Mouse (Mus musculus) 3T3-L1 (cell line): Measurements from ENCODE around the gene Nav3.
A peak's percentile ranks its signal among the peaks of the same experiment; 100 is the strongest.

Experiments
- DNase-seq: peaks from one replicate; pipeline ENCODE4 v3.0.0-alpha.2; 2015; ENCODE audit warnings: low read depth, low spot score

Nav3 gene

GRCm38 (mm10) chr10:109690564-109690963 lies 765.4 kb downstream of the Nav3 start:
- no peak for DNase-seq

DNA sequence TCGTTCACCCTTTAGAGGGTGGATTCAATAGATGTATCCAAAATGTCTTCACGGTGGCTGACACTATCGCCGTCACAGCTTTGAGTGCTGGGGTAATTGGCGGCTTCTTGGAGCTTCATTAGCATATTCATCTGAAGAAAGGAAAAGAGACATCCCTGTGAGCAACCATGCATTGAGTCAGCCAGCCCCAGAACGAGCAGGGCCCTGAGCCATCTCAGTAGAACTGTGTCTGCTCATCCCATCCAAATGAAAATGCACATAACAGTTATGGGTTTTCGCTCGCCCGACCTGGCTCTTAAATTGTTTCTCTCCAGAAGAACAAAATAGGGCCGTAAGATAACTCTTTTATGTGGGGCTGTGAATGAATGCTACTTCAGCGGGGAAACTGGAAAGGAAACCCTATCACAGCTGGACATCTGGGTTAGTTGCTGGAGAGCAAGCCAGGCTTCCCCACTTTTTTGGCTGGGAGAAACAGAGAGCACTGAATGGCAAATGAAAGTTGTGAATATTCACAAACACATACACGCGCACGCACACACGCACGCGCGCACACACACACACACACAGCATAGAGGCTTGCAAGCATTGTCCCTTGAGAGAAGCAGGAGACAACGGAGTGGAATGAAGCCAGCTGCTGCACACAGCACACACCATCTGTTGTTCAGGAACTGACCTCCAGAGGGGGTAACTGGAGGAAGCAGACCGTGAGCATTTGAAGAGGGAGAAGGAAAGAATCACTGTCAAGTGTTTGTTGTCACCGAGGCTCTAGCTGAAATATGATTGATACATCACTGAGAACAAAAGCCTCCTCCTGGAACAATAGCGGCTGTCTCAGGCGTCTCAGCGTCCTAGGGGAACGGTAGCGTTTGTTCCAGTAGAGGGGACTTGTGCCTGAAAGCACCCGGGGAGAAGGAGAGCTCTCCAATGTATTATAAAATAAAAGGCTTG lies 771.6 kb downstream of the Nav3 start:
- DNase-seq: no peak

- DNase-seq: no peak
Measured at GRCm38 (mm10) chr10:109672896-109673295, 783.1 kb downstream of the Nav3 start.

DNA sequence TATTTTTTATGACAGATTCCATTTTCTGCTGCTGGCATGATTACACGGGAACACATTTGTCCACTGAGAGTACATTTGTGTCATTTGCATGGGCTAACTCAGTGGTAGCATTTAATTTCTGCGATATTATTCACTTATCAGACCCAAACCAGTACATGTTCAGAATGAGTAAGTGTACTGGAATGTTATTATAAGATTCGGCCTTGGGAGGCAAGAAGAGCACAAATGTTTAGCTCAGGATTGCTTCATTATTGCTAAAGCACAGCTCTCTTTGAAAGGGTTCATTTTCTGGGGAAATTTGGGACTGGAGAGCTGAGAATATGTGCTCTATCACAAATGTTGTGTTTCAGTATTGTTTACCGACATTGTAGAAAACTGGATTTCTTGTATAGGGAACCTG lies 788.6 kb downstream of the Nav3 start:
- peak; percentile 72 for DNase-seq

DNA sequence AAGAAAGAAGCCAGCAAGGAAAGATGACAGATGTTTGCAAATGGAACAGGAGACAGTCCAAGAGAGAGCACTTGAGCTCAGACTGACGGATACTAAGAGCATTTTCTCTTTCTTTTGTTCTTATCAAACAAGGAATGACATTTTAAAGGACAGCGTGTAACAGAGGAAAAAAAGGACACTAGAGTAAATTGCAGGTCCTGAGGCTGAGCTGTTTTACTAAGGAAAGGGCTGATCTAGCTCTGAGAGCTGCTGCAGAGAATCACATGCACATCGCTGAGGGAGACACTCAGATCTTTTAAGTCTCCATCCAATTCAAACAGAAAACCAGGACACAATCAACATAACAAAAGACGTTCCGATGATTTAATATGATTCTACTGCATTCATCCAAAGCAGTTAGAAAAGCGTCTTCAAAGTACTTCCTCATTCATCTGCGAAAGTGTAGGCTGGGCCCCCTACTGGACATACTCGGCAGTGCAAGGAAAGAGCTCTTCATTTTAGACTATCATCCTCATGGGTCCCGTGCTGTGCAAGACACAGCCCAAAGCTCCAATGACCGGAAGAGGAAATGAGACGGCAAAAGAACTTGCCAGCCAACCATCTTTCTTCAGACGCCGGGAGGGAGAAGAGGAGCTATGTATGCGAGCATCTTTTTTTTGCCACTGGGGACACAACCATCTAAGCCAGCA lies 791.2 kb downstream of the Nav3 start:
- peak; percentile 72 for DNase-seq

- DNase-seq: no peak
Measured at GRCm38 (mm10) chr10:109651516-109651915, 804.5 kb downstream of the Nav3 start.

DNA sequence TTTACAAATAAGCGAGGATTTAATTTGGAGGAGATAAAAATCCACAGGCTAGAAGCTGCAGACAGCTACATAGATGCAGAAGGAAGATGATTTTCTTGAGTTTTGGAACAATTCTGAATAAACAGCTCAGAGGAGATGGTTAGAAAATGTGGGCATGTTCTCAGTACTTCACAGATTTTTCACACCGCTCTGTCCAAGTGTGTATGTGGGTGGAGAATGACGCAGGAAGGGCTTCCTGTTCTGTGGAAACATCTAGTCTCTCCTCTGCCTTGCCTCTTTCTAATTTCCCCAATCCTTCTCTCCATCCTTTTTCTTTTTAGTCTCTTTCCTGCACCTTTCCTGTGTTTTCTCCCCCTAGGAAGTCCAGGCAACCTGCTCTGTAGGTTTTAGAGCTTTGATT lies 812.4 kb downstream of the Nav3 start:
- DNase-seq: no peak

- DNase-seq: no peak
Measured at GRCm38 (mm10) chr10:109641806-109642205, 814.2 kb downstream of the Nav3 start.

GRCm38 (mm10) chr10:109637702-109638101 lies 818.3 kb downstream of the Nav3 start:
- no peak for DNase-seq
